Mouse (Mus musculus): ENCODE results near the gene Abhd15. TPM values are rescaled to one million over a fixed set of nuclear protein-coding genes. Genes with fewer than 3 reads are reported as not detected.

The Abhd15 gene
- total RNA-seq, 4 experiments from 2014 or later, result 14.6 to 23.9 (median 17.4) TPM

- peak; percentile 45 for DNase-seq
Observed at GRCm38 (mm10) chr11:77493512-77494343, 21.2 kb upstream of the Abhd15 start, which contains the start of gene Git1. Git1 (plus strand) TSS chr11:77493562.

- DNase-seq, result no peak
Observed at GRCm38 (mm10) chr11:77494344-77494676, 20.6 kb upstream of the Abhd15 start.

GRCm38 (mm10) chr11:77494782-77495181 is 20.1 kb upstream of the Abhd15 start:
- DNase-seq, result no peak

GRCm38 (mm10) chr11:77495507-77495906 is 19.4 kb upstream of the Abhd15 start:
- DNase-seq, result no peak

- DNase-seq, result peak; percentile 72
Observed at GRCm38 (mm10) chr11:77497341-77497756, 17.6 kb upstream of the Abhd15 start.

- DNase-seq, result no peak
Observed at GRCm38 (mm10) chr11:77497851-77498250, 17.1 kb upstream of the Abhd15 start.

- no peak for DNase-seq
Observed at GRCm38 (mm10) chr11:77498261-77499139, 16.4 kb upstream of the Abhd15 start.

- no peak for DNase-seq
Observed at GRCm38 (mm10) chr11:77499354-77499753, 15.6 kb upstream of the Abhd15 start.

GRCm38 (mm10) chr11:77500361-77501325 is 14.3 kb upstream of the Abhd15 start:
- DNase-seq, result no peak

- DNase-seq, result peak; percentile 63
Observed at GRCm38 (mm10) chr11:77501392-77501791, 13.5 kb upstream of the Abhd15 start.

GRCm38 (mm10) chr11:77501971-77502370 is 12.9 kb upstream of the Abhd15 start:
- DNase-seq, result no peak

GRCm38 (mm10) chr11:77502481-77502880 is 12.4 kb upstream of the Abhd15 start:
- DNase-seq, result no peak

- no peak for DNase-seq
Observed at GRCm38 (mm10) chr11:77503511-77503910, 11.4 kb upstream of the Abhd15 start.

GRCm38 (mm10) chr11:77504377-77504776 is 10.5 kb upstream of the Abhd15 start:
- no peak for DNase-seq

- DNase-seq, result no peak
Observed at GRCm38 (mm10) chr11:77505291-77505980, 9.5 kb upstream of the Abhd15 start.

GRCm38 (mm10) chr11:77506273-77506672 is 8.6 kb upstream of the Abhd15 start:
- no peak for DNase-seq

GRCm38 (mm10) chr11:77506941-77507340 is 8.0 kb upstream of the Abhd15 start:
- DNase-seq, result no peak

GRCm38 (mm10) chr11:77507426-77507825 is 7.5 kb upstream of the Abhd15 start:
- peak; percentile 12 for DNase-seq

- DNase-seq, result peak; percentile 74
Observed at GRCm38 (mm10) chr11:77508068-77509021, 6.6 kb upstream of the Abhd15 start.

GRCm38 (mm10) chr11:77511336-77511735 is 3.6 kb upstream of the Abhd15 start:
- no peak for DNase-seq
